Mouse (Mus musculus): ENCODE data around the gene Sec14l1. TPM values are rescaled to one million over a fixed set of nuclear protein-coding genes. Genes with fewer than 3 reads are reported as not detected.

Sec14l1 gene
- polyA plus RNA-seq, 1 experiment from 2014 or later, result 51.0 TPM

GRCm38 (mm10) chr11:117093900-117094552, 20.9 kb upstream of the Sec14l1 start:
- Histone ChIP-seq H3K27me3 (ENCODE audit: control insufficient read depth, insufficient read depth, low read length) (no peaks in the 10 kb centered on the region), H3K4me3 (ENCODE audit: low read length) (no peak overlapping the region), H3K27ac (ENCODE audit: low read length) (peak overlapping the region; percentile 69), H3K9me3 (replicated peaks; ENCODE audit: control insufficient read depth, low read length) (no peaks in the 10 kb centered on the region), H3K36me3 (ENCODE audit: control insufficient read depth, insufficient read depth) (no peaks in the 10 kb centered on the region), H3K9ac (ENCODE audit: low read length) (no peak overlapping the region), H3K4me2 (ENCODE audit: low read depth, low read length) (no peak overlapping the region), H3K4me1 (ENCODE audit: control insufficient read depth, insufficient read depth, low read length) (peaks cover 56% of the 10 kb centered on the region)
- WGBS, result 40% methylated on average over 5 of the region's 5 CpGs
- 0 out of 2 replicates have a peak, but pooled peaks have one; percentile 30 for ATAC-seq (replicated peaks; ENCODE audit: extremely low read depth, insufficient read depth, low FRiP score)

GRCm38 (mm10) chr11:117094646-117095045, 20.3 kb upstream of the Sec14l1 start:
- WGBS, result 45% methylated on average over 9 of the region's 9 CpGs
- peak overlapping the region; percentile 69 for H3K27ac ChIP-seq (ENCODE audit: low read length)
- ATAC-seq (replicated peaks; ENCODE audit: extremely low read depth, insufficient read depth, low FRiP score), result peak; percentile 37; the same call in 1 of the 2 replicates
- no peaks in the 10 kb centered on the region for H3K9me3 ChIP-seq (replicated peaks; ENCODE audit: control insufficient read depth, low read length)
- H3K4me1 ChIP-seq (ENCODE audit: control insufficient read depth, insufficient read depth, low read length), result peaks cover 59% of the 10 kb centered on the region
- no peak overlapping the region for H3K4me3 ChIP-seq (ENCODE audit: low read length)
- H3K36me3 ChIP-seq (ENCODE audit: control insufficient read depth, insufficient read depth), result no peaks in the 10 kb centered on the region
- H3K4me2 ChIP-seq (ENCODE audit: low read depth, low read length), result peak overlapping the region; percentile 5; the same call in 1 of the 2 replicates
- H3K9ac ChIP-seq (ENCODE audit: low read length), result no peak overlapping the region
- no peaks in the 10 kb centered on the region for H3K27me3 ChIP-seq (ENCODE audit: control insufficient read depth, insufficient read depth, low read length)

GRCm38 (mm10) chr11:117097021-117097420, 17.9 kb upstream of the Sec14l1 start:
- H3K4me3 ChIP-seq (ENCODE audit: low read length), result no peak overlapping the region
- no peaks in the 10 kb centered on the region; the same call in 1 of the 2 replicates for H3K9me3 ChIP-seq (replicated peaks; ENCODE audit: control insufficient read depth, low read length)
- H3K27ac ChIP-seq (ENCODE audit: low read length), result peak overlapping the region; percentile 65
- 61% methylated on average over 9 of the region's 9 CpGs for WGBS
- no peaks in the 10 kb centered on the region for H3K36me3 ChIP-seq (ENCODE audit: control insufficient read depth, insufficient read depth)
- H3K4me2 ChIP-seq (ENCODE audit: low read depth, low read length), result no peak overlapping the region
- H3K27me3 ChIP-seq (ENCODE audit: control insufficient read depth, insufficient read depth, low read length), result no peaks in the 10 kb centered on the region
- no peak for ATAC-seq (replicated peaks; ENCODE audit: extremely low read depth, insufficient read depth, low FRiP score)
- H3K9ac ChIP-seq (ENCODE audit: low read length), result no peak overlapping the region; the same call in 1 of the 2 replicates
- H3K4me1 ChIP-seq (ENCODE audit: control insufficient read depth, insufficient read depth, low read length), result peaks cover 58% of the 10 kb centered on the region

- H3K4me1 ChIP-seq (ENCODE audit: control insufficient read depth, insufficient read depth, low read length), result peaks cover 55% of the 10 kb centered on the region
- no peak overlapping the region for H3K4me3 ChIP-seq (ENCODE audit: low read length)
- no peak overlapping the region for H3K4me2 ChIP-seq (ENCODE audit: low read depth, low read length)
- H3K27ac ChIP-seq (ENCODE audit: low read length), result peak overlapping the region; percentile 65
- WGBS, result 28% methylated on average over 5 of the region's 5 CpGs
- H3K9me3 ChIP-seq (replicated peaks; ENCODE audit: control insufficient read depth, low read length), result no peaks in the 10 kb centered on the region; the same call in 1 of the 2 replicates
- no peak for ATAC-seq (replicated peaks; ENCODE audit: extremely low read depth, insufficient read depth, low FRiP score)
- H3K9ac ChIP-seq (ENCODE audit: low read length), result no peak overlapping the region
- no peaks in the 10 kb centered on the region for H3K36me3 ChIP-seq (ENCODE audit: control insufficient read depth, insufficient read depth)
- no peaks in the 10 kb centered on the region for H3K27me3 ChIP-seq (ENCODE audit: control insufficient read depth, insufficient read depth, low read length)
Observed at GRCm38 (mm10) chr11:117098155-117098554, 16.8 kb upstream of the Sec14l1 start.

- 67% methylated on average over 3 of the region's 3 CpGs for WGBS
- H3K4me2 ChIP-seq (ENCODE audit: low read depth, low read length), result no peak overlapping the region
- no peaks in the 10 kb centered on the region for H3K27me3 ChIP-seq (ENCODE audit: control insufficient read depth, insufficient read depth, low read length)
- H3K4me1 ChIP-seq (ENCODE audit: control insufficient read depth, insufficient read depth, low read length), result peaks cover 55% of the 10 kb centered on the region
- no peak overlapping the region for H3K4me3 ChIP-seq (ENCODE audit: low read length)
- no peak overlapping the region for H3K9ac ChIP-seq (ENCODE audit: low read length)
- ATAC-seq (replicated peaks; ENCODE audit: extremely low read depth, insufficient read depth, low FRiP score), result no peak
- no peaks in the 10 kb centered on the region; the same call in 1 of the 2 replicates for H3K9me3 ChIP-seq (replicated peaks; ENCODE audit: control insufficient read depth, low read length)
- H3K36me3 ChIP-seq (ENCODE audit: control insufficient read depth, insufficient read depth), result no peaks in the 10 kb centered on the region
- H3K27ac ChIP-seq (ENCODE audit: low read length), result peak overlapping the region; percentile 55
Observed at GRCm38 (mm10) chr11:117098784-117099183, 16.2 kb upstream of the Sec14l1 start.

- 41% methylated on average over 2 of the region's 2 CpGs for WGBS
- Histone ChIP-seq H3K9ac (ENCODE audit: low read length) (no peak overlapping the region), H3K4me2 (ENCODE audit: low read depth, low read length) (no peak overlapping the region), H3K4me3 (ENCODE audit: low read length) (no peak overlapping the region), H3K27me3 (ENCODE audit: control insufficient read depth, insufficient read depth, low read length) (no peaks in the 10 kb centered on the region), H3K36me3 (ENCODE audit: control insufficient read depth, insufficient read depth) (no peaks in the 10 kb centered on the region), H3K27ac (ENCODE audit: low read length) (no peak overlapping the region), H3K9me3 (replicated peaks; ENCODE audit: control insufficient read depth, low read length) (no peaks in the 10 kb centered on the region; the same call in 1 of the 2 replicates), H3K4me1 (ENCODE audit: control insufficient read depth, insufficient read depth, low read length) (peaks cover 51% of the 10 kb centered on the region)
- no peak for ATAC-seq (replicated peaks; ENCODE audit: extremely low read depth, insufficient read depth, low FRiP score)
Observed at GRCm38 (mm10) chr11:117099372-117099771, 15.6 kb upstream of the Sec14l1 start.

GRCm38 (mm10) chr11:117101351-117101921, 13.5 kb upstream of the Sec14l1 start:
- no peak overlapping the region for H3K4me3 ChIP-seq (ENCODE audit: low read length)
- peaks cover 42% of the 10 kb centered on the region for H3K4me1 ChIP-seq (ENCODE audit: control insufficient read depth, insufficient read depth, low read length)
- ATAC-seq (replicated peaks; ENCODE audit: extremely low read depth, insufficient read depth, low FRiP score), result peak; percentile 77
- no peaks in the 10 kb centered on the region for H3K36me3 ChIP-seq (ENCODE audit: control insufficient read depth, insufficient read depth)
- H3K9me3 ChIP-seq (replicated peaks; ENCODE audit: control insufficient read depth, low read length), result no peaks in the 10 kb centered on the region; the same call in 1 of the 2 replicates
- H3K27ac ChIP-seq (ENCODE audit: low read length), result peak overlapping the region; percentile 93
- H3K4me2 ChIP-seq (ENCODE audit: low read depth, low read length), result peak overlapping the region; percentile 9; the same call in 1 of the 2 replicates
- 22% methylated on average over 8 of the region's 8 CpGs for WGBS
- no peaks in the 10 kb centered on the region for H3K27me3 ChIP-seq (ENCODE audit: control insufficient read depth, insufficient read depth, low read length)
- H3K9ac ChIP-seq (ENCODE audit: low read length), result peak overlapping the region; percentile 42; the same call in 1 of the 2 replicates

- H3K9ac ChIP-seq (ENCODE audit: low read length), result peak overlapping the region; percentile 42; the same call in 1 of the 2 replicates
- H3K4me3 ChIP-seq (ENCODE audit: low read length), result no peak overlapping the region
- 53% methylated on average over 14 of the region's 14 CpGs for WGBS
- peaks cover 40% of the 10 kb centered on the region for H3K4me1 ChIP-seq (ENCODE audit: control insufficient read depth, insufficient read depth, low read length)
- H3K9me3 ChIP-seq (replicated peaks; ENCODE audit: control insufficient read depth, low read length), result no peaks in the 10 kb centered on the region; the same call in 1 of the 2 replicates
- H3K27ac ChIP-seq (ENCODE audit: low read length), result peak overlapping the region; percentile 93
- H3K27me3 ChIP-seq (ENCODE audit: control insufficient read depth, insufficient read depth, low read length), result no peaks in the 10 kb centered on the region
- H3K4me2 ChIP-seq (ENCODE audit: low read depth, low read length), result 0 out of 2 replicates have a peak overlapping the region, but pooled peaks have one; percentile 9
- ATAC-seq (replicated peaks; ENCODE audit: extremely low read depth, insufficient read depth, low FRiP score), result no peak
- H3K36me3 ChIP-seq (ENCODE audit: control insufficient read depth, insufficient read depth), result no peaks in the 10 kb centered on the region
Observed at GRCm38 (mm10) chr11:117101925-117102717, 12.8 kb upstream of the Sec14l1 start.
